Mouse (Mus musculus): ENCODE measurements at regions not wholly inside any gene's neighbourhood (a gene's known extent, or its start where the extent isn't known, plus 50 kb on each side); places are given as distances from the start of the nearest gene placed in this dataset.

GRCm38 (mm10) chr8:24242211-24242610 is 483.4 kb downstream of the Adam3 start:
- TF ChIP-seq CTCF (IDR thresholded peaks at IDR 0.05; ENCODE audit: low read depth), result no peak
- no peak for TF ChIP-seq EP300 (IDR thresholded peaks at IDR 0.05; ENCODE audit: low read depth)

Data from liver, postnatal 0 days (tissue).